Mouse (Mus musculus): ENCODE measurements around the gene Pawr.

Gene Pawr

DNA sequence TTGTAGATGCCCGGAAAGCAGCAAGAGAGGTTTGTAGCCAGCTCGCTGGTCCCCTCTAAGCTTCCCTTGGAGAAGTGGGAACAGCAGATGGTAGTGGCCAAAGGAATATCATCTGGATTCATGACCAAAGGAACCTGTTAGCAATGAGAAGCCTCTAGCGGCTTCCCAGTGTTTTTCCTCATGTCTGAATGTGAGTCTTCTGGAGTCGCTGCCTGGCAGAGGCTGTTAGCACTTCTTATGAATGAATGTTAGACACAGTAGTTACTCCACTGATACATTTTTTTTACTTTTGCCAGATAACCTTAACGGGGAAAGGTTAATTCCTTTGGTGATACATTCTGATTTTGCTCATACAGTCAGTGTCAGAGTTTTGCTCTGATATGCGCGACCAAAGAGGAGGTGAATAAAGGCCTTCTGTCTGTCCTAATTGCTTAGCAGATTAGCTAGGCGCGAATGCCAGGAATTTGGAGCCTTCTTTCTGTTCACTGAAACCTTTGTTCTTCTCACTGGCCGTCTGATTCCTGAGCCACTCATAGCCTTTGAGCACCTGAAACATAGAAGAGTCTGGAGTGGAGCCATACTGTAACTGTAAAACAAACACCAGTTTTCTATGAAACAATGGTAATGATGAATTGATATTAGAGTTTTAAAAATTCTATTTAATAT lies 22.9 kb downstream of the Pawr start:
- in situ Hi-C loops (cut with MboI, MseI) = loop anchor here in 1 of 2 experiments (5.0 kb wide), 1 partner anchor 167 kb away; no protein-coding TSS in a partner anchor

DNA sequence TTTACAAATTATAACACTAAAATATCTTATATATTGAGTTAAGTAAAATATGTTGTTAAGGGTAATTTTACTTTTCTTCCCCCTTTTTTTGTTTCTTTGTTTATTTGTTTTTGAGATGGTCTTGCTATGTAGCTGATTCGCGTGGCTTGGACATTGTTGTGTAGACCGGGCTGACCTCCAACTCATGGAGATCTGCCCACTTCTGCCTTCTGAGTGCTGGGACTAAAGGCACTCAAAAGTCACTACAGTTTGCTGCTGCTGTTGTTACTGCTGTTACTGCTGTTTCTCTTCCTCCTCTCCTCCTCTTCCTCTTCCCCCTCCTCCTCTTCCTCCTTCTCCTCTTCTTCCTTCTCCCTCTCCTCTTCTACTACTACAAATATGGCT lies 23.5 kb downstream of the Pawr start:
- in situ Hi-C loops (cut with MboI, MseI) = loop anchor here in 1 of 2 experiments (5.0 kb wide), 1 partner anchor 167 kb away; no protein-coding TSS in a partner anchor

DNA sequence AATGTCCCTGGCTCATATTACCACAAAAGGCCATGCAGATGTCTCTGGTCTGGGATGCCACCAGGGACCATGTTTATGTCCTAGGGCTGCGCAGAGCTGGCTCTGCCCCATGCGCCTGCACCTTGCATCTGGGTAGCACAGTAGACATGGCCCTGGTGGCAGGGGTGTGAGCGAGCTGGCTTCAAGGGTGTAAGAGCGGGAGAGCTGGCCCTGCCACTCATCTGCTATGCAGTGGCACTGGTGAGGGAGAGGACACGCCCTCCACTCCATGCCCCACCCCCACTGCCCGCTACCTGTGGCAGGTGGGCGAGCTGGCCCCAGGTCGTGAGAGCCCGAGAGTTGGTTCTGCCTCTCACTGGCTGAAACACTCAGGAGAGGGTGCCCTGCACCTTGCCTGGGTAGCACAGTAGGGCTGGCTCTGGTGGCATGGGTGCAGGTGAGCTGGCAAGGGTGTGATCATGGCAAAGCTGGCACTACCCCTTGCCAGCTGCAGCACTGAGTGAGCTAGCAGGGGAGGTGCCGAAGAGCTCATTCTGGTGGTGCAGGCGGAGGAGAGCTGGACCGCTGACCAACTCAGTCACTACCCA lies 24.8 kb downstream of the Pawr start:
- in situ Hi-C loops (cut with MboI, MseI) = loop anchor here in 1 of 2 experiments (5.0 kb wide), 1 partner anchor 166 kb away; no protein-coding TSS in a partner anchor

DNA sequence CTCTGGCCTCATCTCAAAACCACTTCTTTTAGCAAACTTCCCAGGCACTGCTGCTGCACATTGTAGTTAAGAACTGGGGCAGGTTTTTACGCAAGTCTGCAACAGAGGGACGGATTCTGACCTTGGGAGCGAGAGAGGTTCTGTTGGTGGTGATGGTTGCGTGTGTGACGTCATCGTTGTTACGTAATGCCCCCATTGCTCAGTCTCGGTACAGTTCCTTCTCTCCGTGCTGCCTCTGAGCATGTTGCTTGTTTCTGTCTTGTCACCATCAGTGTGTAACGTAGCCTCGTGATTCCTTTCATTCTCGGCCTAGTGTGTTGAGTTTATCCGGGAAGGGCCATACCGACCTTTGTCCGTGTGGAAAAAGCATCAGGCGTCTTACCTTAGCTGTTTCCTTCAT lies 28.1 kb downstream of the Pawr start:
- in situ Hi-C loops (cut with MboI, MseI) = loop anchor here in 1 of 2 experiments (5.0 kb wide), 1 partner anchor 162 kb away; no protein-coding TSS in a partner anchor

DNA sequence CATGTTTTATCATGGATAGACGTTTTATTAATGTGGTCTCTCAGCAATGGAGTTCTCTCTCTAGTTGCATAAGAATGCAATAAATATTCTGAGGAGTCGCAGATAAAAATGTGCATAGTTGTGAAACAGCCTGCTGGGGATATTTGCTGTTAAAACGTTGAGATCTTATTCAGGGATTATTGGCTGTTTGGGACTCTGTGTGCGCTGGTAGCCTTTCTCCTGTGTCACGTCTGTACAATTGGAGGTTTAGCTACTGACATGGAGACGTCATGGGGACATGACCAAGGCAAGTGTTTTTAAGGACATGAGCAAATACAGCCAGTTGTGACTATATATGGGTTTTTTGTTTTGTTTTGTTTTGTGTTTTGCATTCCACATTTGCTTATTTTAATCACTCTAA lies 28.9 kb downstream of the Pawr start:
- in situ Hi-C loops (cut with MboI, MseI) = no loop called here

DNA sequence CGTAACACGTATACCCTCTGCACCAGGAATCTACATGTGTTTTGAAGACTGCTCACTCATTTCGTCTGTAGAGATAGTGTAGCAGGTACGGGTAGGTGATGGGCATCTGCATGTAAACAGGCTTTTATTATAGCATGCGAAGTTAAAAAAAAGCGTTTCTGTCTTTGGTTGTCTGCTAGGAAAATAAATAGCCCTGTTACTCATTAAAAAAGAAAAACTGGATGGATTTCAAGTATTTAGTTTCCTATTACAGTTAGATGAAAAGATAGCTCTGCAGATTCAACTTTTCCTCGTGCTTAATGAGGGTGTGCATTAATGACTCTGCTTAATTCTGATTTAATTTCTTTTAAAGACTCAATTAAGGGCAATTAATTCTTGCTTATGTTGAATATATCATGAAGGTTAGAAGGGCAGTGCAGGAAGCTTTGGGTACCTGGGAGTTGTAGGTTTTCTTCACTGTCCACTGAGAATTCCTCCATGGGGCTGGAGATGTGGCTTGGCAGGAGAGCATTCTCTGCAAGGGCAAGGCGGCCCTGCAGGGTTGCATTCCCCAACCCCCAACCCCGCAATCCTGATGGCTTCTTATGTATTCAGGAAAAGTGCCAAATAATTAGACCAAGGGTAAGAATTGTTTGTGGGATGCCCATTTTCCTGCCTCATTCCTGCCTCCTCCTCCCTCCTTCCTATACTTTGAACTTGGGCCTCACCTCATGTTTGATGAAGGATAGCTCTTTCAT lies 29.7 kb downstream of the Pawr start:
- in situ Hi-C loops (cut with MboI, MseI) = no loop called here

DNA sequence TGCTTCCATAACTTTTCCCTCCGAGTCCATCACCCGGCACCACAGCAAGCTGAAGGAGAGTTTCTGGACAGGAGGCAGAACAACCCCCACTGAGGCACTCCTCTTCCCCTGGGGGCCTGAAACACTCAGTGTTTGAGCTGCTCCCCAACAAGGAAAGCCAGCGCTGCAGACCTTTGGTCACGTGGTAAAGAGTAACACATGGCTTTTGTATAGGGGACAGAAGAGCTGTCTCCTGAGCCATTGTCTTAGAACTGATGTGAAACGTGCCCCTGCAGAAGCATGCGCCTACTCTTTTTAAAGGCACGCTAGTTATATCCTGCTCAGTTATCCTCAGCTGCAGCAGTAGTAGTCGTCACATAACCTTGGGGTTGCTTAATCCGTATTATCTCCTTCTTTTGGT lies 32.0 kb downstream of the Pawr start:
- in situ Hi-C loops (cut with MboI, MseI) = no loop called here

DNA sequence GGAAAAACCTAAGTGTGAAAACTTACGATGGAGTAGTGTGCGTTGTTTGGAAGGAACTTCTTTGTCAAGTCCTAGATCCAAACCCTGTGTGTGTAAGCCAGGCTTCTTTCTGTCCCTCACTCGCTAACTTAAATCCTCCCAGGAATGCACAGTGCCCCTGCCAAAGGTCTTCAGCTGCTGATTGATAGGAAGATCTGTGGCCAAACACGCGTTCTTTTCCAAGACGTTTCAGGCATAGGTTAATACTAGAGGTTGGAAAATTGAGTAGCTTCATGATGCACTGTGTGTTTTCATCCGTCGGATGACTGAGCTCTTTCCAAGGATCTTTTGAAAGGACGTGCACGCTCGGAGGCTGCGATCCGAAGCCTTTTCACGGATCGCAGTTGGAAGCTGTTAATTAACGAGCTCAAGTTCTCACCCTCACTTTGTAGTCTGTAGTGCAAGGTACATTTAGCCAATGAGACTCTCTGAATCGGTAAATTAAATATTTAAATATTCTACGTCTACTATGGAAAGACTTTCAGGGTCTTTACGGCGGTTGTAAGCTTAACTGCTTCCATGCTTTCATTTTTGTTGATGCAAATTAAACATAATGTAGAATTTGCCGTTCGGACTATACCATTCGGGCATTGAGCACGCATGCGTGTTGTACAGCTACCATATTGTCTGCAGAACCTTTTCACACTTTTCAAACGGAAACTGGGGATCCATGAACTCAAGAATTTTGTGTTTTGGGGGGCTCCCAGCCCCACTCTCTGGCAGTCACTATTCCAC lies 33.2 kb downstream of the Pawr start:
- in situ Hi-C loops (cut with MboI, MseI) = no loop called here

DNA sequence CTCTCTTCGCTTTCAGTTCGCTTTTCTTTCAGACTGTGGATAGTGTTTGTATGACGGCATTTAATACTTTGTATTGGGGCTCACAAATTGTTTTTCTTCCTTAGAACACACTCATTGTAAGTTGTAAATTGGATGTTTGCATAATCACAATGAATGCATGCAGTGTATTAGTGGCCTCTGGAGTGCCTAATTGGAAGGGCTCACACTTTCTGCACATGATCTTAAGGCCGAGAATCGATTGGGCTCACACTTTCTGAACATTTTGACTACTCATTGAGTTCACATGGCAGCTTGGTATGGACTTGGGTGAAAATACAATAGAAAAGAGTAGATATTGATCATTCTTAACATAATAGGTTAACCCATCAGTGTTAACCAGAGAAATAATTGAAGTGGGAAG lies 34.3 kb downstream of the Pawr start:
- in situ Hi-C loops (cut with MboI, MseI) = no loop called here

DNA sequence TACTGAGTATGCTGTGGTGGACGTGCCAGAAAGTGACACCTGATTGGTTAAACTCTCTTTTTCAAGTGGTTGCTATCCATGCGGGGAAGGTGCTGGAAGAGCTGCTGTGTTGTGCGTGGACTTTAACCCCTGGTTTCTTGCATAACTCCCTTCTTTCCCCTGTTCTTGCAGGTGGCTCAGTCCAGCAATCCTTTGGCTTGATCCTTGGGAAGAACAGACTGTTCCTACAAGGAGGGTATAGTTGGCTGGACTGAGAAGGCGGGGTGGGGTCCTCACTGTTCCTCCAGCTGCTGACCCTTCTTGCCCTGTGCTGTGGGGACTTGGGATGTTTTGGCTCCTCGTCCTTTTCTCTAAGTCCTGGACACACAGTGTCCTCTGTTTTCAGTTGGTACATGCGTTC lies 36.4 kb downstream of the Pawr start:
- in situ Hi-C loops (cut with MboI, MseI) = no loop called here

DNA sequence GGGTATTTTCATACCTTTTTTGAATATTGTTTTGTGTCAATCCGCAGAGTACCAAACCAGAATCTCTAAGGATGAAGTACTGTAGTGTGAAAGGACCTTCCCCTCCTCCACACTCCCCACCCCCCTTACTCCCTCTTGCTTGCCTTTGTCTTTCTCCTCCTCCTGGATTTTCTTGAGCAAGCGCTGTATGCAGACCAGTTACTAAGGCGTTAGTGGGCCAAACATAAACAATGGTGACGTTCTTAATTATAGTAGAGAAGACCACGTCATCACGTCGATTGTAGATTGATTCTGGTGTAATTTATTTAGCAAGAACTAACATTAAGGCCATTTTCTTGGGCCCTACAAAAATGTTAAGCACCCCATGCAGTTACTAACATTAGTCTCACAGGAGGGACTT lies 40.3 kb downstream of the Pawr start:
- in situ Hi-C loops (cut with MboI, MseI) = no loop called here

DNA sequence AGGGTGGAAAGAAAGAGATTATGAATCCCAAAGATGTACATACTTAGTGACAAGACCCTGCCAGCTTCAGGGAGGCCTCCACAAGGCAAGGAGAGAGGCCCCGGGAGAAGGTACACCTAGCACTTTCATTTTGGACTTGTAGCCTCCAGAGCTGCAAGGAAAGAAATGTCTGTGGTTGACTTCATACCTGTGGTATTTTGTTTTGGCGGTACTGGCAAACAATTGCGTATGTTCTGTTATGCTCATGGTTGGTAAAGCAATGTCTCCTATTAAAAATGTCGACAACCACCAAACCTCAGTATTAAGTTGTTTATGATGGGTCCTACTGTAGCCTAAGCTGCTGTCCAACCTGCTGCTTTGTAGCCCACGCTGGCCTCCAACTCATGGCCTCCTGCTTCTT lies 40.9 kb downstream of the Pawr start:
- in situ Hi-C loops (cut with MboI, MseI) = no loop called here

DNA sequence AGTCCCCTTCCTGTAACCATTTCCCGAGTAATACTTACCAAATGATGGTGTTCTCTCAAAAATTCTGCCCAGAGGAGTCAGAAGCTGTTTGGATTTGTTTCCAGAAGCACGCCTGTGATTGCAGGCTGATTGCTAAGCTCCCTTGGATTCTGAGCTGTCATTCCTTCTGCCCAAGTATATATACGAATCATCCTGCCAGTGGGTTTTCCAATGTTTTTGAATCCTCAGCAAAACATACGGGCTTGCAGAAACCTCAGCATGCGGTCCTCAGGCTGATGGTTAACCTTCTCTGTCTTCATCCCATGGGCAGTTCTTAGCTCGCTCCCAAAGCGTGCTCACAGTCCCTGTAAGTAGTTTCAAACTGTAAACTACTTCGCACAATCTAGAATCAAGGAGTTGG lies 43.9 kb downstream of the Pawr start:
- in situ Hi-C loops (cut with MboI, MseI) = no loop called here

DNA sequence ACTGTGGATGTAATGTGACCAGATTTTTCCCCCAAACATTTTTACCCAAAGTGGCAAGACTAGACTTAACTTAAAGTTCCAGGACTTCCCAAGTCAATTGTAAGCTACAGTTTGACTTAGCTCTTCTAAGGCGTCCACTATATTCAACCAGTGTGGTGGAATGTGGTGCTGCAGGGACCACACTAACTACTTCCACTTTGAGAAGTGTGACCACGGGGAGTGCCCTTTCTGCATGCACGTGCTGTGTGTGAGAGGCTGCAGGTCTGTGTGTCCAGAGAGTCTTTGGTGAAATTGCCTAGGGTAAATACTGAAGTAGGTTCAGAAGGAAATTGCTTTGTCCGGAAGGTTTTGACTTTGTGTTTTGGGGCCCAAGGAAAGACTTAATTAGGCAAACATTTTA lies 44.4 kb downstream of the Pawr start:
- in situ Hi-C loops (cut with MboI, MseI) = no loop called here

DNA sequence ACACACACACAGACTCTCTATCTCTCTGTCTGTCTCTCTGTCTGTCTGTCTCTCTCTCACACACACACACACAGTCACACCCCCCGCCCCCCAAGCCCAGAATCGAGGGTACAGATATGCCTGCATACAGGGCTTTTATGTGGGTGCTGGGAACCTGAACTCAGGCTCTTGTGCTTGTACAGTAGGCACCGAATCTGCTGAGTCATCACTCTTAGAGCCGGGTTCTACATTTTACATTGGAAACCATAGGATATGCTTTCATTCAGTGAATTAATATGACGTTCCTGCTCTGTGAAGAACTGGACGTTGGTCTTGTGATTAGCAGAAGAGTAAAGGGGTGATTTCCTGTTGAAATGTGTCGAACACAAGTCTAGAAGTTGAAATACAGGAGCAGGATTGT lies 45.4 kb downstream of the Pawr start:
- in situ Hi-C loops (cut with MboI, MseI) = no loop called here

DNA sequence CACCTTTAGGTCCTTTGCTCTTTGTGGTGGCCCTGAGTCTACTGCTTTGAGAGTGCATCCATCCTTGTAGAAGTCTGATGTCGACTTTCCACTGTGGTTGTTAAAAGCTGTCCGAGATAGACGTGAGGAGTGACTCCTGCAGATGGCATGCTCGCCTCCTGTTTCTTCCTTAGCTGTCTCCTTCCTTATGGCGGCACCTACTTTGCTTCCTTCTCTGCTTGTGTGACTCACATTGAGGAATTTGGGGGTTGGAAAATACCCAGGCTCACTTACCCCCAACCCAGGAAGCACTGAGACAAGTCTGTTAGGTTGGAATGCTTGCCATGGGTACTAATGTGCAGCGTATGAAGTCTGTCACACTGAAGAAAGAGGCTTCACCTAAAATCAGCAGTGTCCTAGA lies 46.1 kb downstream of the Pawr start:
- in situ Hi-C loops (cut with MboI, MseI) = no loop called here

DNA sequence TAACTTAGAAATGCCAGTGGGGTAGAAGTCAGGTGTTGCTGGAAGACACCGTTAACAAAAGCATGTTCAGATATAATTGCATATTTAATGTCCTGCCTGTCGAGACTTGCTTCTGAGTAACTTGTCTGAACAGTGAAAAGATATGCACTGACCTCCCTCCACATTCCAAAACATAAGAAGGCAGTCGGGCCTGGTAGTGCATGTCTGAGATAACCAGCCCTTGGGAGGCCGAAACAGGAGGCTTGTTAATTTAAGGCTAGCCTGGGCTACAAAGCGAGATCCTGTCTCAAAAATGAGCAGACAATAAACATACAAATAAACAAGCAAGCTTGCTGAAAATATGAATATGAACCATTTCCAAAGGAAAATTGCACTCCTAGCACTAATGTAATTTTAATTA lies 46.6 kb downstream of the Pawr start:
- in situ Hi-C loops (cut with MboI, MseI) = no loop called here

DNA sequence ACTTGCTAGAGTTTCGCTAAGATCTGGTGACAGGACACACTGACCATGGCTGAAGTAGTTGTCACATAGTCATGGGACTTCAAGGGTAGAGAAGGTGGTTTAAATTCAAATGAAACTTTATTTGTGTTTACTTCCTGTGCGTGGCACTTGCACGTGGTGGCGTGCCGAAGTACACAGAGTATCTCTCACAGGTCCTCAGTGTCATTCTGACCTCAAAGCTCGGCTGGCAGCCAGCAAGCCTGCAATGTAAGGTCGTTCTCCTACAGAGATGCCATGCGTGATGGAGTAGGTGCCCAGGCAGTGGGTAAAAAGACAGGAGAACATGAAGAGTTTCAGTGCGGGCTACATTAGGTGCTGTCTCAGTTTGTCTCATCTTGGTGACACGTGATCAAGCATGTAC lies 48.8 kb downstream of the Pawr start:
- in situ Hi-C loops (cut with MboI, MseI) = no loop called here

DNA sequence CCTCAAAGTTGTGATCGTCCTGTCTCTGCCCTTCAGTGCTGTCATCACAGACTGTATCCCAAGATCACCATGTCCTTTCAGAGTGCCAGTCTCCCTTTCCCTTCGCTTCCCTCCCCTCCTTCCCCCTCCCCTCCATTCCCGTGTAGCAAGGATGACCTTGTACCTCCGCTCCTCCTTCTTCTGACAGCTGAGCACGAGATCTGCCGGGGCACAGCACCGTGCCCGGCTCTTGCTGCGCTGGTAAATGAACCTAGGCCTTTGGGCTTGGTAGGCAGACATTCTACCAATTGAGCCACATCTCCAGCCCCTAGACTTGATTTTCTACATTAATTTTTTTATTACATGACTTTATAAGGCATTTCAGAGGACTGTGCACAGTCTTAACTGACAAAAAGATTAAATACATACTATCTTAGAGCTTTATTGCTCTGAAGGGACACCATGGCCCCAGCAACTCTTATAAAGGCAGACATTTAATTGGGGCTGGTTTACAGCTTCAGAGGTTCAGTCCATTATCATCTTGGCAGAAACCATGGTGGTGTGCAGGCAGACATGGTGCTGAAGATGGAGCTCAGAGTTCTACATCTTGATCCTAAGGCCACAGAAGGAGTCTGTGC lies 52.3 kb downstream of the Pawr start:
- in situ Hi-C loops (cut with MboI, MseI) = no loop called here

DNA sequence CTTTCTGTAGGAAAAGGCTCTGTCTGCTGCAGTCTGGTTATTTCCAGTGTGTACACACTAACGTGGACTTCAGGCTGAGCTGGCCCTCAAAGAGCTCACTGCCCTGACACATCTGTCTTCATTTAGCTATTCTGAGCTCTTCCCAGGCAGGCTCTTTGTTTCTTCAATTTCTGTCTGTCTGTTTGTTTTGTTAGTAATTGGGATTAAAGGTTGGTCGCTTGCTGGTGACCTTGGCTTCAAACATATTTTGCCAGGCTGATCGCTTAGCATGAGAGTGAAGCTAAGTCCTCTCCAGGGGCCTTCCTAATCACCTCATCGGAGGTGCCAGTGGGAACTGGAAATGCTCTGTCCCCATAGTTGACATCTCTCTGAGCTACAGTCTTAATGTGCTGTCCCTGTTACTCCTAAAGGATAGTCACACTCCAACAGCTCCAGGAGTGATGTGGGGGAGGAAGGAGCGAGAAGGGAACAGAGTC lies 53.6 kb downstream of the Pawr start:
- in situ Hi-C loops (cut with MboI, MseI) = no loop called here

DNA sequence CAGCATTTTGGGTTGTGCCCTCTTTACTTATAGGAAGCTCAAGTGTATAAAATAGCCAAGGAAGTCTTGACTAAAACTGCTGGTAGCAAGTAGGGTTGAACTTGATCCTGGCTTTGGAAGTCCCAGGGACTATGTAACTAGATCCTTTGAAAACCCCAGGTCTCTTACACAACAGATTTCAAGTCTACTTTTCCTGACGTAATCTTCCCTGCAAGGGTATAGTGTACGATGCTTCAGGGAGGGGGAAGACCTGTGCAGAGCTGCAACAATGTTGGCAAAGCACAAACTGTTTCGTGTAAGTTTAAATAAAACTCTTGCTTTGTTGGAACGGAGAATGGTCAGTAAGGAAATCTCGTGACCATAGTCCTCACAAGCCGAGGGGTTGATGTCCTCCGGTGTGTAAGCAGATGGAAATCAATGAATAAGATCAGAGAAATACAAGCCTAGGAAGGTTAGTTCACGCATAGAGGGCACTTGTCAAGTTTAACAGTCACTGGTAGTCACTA lies 56.5 kb downstream of the Pawr start:
- in situ Hi-C loops (cut with MboI, MseI) = no loop called here
